Mouse (Mus musculus): ENCODE results near the gene Gemin7. TPM values are rescaled to one million over a fixed set of nuclear protein-coding genes. Genes with fewer than 3 reads are reported as not detected.
A peak's percentile ranks its signal among the peaks of the same experiment; 100 is the strongest.
"Not testable (repeated sequence)": the region's sequence is repeated elsewhere in the genome, so short reads cannot be mapped to it uniquely, and the experiment has no call there.

Gene Gemin7
- 144 and 149 TPM in 2 replicates for polyA plus RNA-seq (2015; fragmentation: Nextera tagmentation; extraction: Ambion mirVana)

DNA sequence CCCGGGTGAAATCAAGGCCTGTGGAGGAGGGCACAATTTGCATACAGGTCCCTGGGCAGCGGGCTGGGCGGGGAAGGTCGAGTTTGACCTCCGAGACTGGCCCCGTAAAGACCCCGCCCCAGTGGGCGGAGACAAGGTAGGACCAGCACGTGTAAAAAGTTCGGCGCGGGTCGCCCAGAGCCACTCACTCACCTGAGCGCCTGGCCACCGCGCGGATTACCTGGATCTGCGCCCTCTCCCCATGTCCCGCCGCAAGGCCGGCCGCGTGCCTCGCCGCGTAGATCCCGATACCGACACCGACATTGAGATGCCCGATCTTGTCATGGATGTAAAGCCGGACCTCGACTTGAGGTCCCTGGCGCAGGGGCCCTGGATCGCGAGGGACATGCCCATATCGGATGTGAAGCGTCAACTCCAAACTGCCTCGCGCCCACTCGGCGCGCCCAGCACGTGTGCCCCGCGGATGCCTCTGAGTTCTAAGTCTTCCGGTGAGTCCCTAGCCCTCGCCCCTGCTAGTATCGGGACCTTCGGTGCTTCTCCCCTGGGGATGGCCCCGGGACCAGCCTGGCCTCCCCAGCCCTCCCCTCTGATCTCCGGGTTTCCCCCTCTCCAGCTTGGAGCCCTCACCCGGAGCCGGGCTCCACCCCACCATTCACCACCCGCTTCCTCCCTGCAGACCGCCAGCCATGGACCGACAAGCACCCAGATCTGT, at the start of gene Gemin7, which contains the start of gene Zfp296:
Gene Gemin7, minus strand, starts transcription at position 455 of the 712 bp plus-strand sequence.
Gene Zfp296, plus strand, starts transcription at position 147 of the 712 bp plus-strand sequence.
- under 1% methylated on average over 56 of the region's 56 CpGs for WGBS
- Histone ChIP-seq H3K4me1 (peaks cover 30% of the 10 kb centered on the region), H3K4me3 (peak within 1 kb of the TSS; percentile 42), H3K27me3 (peaks cover 35% of the 10 kb centered on the region), H3K36me3 (peaks cover 23% of the 10 kb centered on the region), H3K27ac (no peak within 1 kb of the TSS), H3K4me2 (peak within 1 kb of the TSS; percentile 90), H3K9ac (peak within 1 kb of the TSS; percentile 40; the same call in 1 of the 2 replicates), H3K9me3 (no peaks in the 10 kb centered on the region)
- ATAC-seq (ENCODE audit: insufficient number of reproducible peaks, low FRiP score, low TSS enrichment, low read depth), result no peak

DNA sequence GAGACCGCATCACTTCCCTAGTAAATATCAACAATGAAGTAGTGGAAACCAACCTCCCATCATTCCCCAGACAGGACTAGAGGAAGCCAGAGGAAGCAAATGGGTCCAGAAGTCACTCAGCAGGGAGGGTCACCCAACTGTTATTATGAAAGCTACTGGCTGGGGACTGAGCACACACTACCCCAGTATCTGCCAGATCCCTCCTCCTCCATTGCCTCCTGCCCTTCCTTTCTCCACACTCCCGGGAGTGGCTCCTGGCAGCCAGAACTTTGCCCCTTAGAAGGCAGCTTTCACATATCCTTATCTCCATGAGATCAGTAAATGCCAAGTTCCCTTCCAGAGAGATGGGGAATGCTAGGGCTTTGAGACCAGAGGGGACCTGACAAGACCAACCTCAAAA, 46.0 kb upstream of the Gemin7 start:
- no peaks in the 10 kb centered on the region for H3K36me3 ChIP-seq
- ATAC-seq (ENCODE audit: insufficient number of reproducible peaks, low FRiP score, low TSS enrichment, low read depth), result no peak
- 74% methylated on average over 2 of the region's 2 CpGs for WGBS

DNA sequence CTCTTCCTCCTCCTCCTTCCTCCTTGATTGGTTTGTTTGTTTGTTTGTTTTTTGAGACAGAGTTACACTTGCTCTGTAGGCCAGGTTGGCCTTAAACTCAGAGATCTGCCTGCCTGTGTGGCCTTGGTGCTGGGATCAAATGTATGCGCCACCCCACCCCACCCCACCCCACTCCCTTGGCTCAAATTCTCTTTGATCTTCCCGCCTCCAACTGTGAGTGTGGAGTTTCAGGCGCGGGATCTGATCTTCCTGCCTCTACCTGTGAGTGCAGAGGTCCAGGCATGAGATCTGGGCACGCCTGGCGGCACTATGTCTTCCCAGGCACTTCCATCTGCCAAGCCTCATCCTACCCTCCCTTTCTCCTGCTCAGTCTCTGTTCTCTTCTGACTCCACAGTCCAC, 44.8 kb upstream of the Gemin7 start:
- Histone ChIP-seq H3K27me3 (0 out of 2 replicates have a peak, but pooled peaks cover 4% of the 10 kb centered on the region), H3K4me2 (no peak overlapping the region), H3K9ac (no peak overlapping the region), H3K9me3 (no peaks in the 10 kb centered on the region), H3K27ac (no peak overlapping the region), H3K4me3 (no peak overlapping the region), H3K36me3 (no peaks in the 10 kb centered on the region; the same call in 1 of the 2 replicates), H3K4me1 (peaks cover 7% of the 10 kb centered on the region)
- no peak for ATAC-seq (ENCODE audit: insufficient number of reproducible peaks, low FRiP score, low TSS enrichment, low read depth)
- WGBS, result 13% methylated on average over 6 of the region's 6 CpGs

More for the DNA sequence above, 46.0 kb upstream of the Gemin7 start:
- H3K27me3 ChIP-seq, result 0 out of 2 replicates have a peak, but pooled peaks cover 4% of the 10 kb centered on the region
- no peak overlapping the region for H3K27ac ChIP-seq
- peaks cover 14% of the 10 kb centered on the region for H3K4me1 ChIP-seq
- no peak overlapping the region for H3K4me3 ChIP-seq
- no peaks in the 10 kb centered on the region for H3K9me3 ChIP-seq
- H3K4me2 ChIP-seq, result no peak overlapping the region
- H3K9ac ChIP-seq, result no peak overlapping the region

DNA sequence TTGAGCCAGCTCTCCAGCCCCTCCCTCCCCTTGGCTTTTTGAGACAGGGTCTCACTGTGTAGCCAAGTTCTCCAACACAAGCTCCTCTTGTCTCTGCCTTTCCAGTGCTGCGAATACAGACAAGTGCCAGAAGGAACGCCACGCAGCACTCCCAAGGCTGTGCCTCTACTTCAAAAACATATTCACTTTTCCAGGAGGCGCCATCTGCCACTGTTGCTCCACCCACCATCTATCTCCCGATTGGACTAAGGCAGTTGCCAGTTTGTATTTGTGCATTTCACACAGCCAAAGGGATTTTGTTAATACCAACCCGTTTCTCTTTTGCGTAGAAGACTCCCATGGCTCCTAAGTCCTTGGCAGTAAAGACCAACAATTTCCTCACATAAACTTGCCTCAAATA, 43.4 kb upstream of the Gemin7 start:
- Histone ChIP-seq H3K27me3 (0 out of 2 replicates have a peak, but pooled peaks cover 4% of the 10 kb centered on the region), H3K9me3 (no peaks in the 10 kb centered on the region), H3K4me2 (no peak overlapping the region), H3K36me3 (peaks cover 6% of the 10 kb centered on the region; the same call in 1 of the 2 replicates), H3K27ac (no peak overlapping the region), H3K9ac (no peak overlapping the region), H3K4me3 (no peak overlapping the region), H3K4me1 (peaks cover 7% of the 10 kb centered on the region)
- WGBS, result 89% methylated on average over 7 of the region's 7 CpGs
- ATAC-seq (ENCODE audit: insufficient number of reproducible peaks, low FRiP score, low TSS enrichment, low read depth), result no peak

DNA sequence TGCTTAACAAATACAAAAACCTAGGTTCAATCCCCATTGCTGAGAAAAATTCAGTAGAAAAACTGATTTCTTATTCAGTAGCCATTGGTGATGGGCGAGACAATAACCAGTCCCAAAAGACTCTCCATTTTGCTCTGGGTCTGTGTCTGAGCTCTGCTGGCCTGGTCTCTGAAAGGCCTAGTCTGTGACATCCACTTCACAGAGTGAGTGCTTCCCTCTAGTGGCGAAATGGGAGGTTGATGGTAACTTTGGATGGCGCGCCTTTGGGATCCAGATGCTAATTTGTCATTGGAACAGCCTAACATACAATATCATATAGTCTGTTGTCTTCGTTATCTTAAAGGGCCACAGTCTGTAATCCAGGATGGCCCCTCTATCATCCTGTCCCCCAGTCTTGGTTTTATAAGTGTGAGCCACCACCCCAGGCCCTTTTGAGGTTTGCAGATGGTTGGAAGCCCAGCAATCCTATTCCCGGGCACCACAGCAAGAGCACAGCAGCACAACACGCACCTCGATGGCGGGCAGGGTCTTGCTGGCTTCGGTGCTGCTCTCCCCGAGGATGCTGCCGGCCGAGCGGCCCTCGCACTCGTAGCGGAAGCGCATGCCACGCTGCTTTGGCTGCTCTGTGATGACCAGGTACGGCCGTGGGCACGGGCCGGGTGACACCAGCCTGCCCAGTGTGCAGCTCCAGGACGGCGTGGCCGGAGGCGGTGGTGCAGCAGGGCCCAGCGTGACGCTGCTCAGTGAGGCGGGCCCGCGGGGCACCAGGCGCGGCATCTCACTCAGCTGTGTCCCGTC, 41.8 kb upstream of the Gemin7 start:
- Histone ChIP-seq H3K4me3 (peak overlapping the region; percentile 31), H3K9ac (0 out of 2 replicates have a peak overlapping the region, but pooled peaks have one; percentile 3), H3K4me1 (peaks cover 7% of the 10 kb centered on the region), H3K27ac (peak overlapping the region; percentile 19; the same call in 1 of the 2 replicates), H3K36me3 (peaks cover 17% of the 10 kb centered on the region), H3K4me2 (peak overlapping the region; percentile 44), H3K27me3 (0 out of 2 replicates have a peak, but pooled peaks cover 4% of the 10 kb centered on the region), H3K9me3 (no peaks in the 10 kb centered on the region)
- WGBS, result 10% methylated on average over 35 of the region's 35 CpGs
- peak; percentile 27; the same call in 1 of the 2 replicates for ATAC-seq (ENCODE audit: insufficient number of reproducible peaks, low FRiP score, low TSS enrichment, low read depth)

DNA sequence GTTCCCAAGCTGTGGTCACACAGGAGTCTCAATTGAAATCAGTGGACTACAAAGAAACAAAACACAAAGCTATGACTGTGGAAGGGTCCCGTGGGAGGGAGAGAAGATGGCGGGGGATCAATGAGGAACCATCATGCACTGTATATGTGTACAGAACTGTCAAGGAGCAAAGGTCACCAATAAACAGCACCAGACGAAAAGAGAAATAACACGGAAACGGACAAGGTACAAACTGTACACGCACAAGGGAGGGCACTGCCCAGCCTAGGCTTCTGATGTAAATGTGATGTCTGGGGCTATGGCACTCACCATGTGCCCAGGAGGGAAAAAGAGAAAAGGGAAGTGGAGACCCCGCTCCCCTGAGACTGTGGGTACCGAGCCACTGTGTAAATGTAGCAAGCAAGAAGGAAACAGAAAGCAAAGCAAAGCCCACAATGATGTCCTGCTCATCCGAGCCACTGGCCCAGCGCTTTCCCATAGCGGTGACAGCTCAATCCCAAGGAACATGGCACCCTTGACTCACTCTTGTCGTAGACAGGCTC, 37.7 kb upstream of the Gemin7 start:
- Histone ChIP-seq H3K9me3 (no peaks in the 10 kb centered on the region), H3K27ac (no peak overlapping the region), H3K36me3 (peaks cover 36% of the 10 kb centered on the region), H3K27me3 (0 out of 2 replicates have a peak, but pooled peaks cover 4% of the 10 kb centered on the region), H3K4me3 (no peak overlapping the region), H3K4me2 (no peak overlapping the region), H3K4me1 (peaks cover 7% of the 10 kb centered on the region), H3K9ac (no peak overlapping the region)
- 83% methylated on average over 12 of the region's 12 CpGs for WGBS
- ATAC-seq (ENCODE audit: insufficient number of reproducible peaks, low FRiP score, low TSS enrichment, low read depth), result no peak

DNA sequence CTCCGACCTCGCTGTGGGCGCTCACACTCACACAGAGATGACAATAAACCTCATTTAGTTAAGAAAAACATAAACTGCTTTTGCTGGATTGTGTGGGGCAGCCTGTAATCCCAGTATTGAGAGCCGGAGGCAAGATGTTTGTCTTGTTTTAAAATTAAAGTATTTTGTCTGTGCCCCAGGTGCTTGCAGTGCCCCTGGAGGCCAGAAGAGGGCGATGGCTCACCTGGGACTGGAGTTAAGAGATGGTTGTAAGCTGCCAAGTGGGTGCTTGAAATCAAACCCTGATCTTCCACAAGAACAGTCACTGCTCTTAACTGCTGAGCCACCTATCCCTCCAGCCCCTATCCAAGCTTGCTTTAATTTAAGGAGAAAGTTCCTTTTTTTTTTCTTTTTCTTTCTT, 33.6 kb upstream of the Gemin7 start:
- Histone ChIP-seq H3K27me3 (no peaks in the 10 kb centered on the region), H3K4me3 (no peak overlapping the region), H3K9me3 (no peaks in the 10 kb centered on the region), H3K4me1 (no peaks in the 10 kb centered on the region), H3K36me3 (peaks cover 33% of the 10 kb centered on the region), H3K9ac (no peak overlapping the region), H3K4me2 (no peak overlapping the region), H3K27ac (no peak overlapping the region)
- 80% methylated on average over 5 of the region's 5 CpGs for WGBS
- ATAC-seq (ENCODE audit: insufficient number of reproducible peaks, low FRiP score, low TSS enrichment, low read depth), result no peak

DNA sequence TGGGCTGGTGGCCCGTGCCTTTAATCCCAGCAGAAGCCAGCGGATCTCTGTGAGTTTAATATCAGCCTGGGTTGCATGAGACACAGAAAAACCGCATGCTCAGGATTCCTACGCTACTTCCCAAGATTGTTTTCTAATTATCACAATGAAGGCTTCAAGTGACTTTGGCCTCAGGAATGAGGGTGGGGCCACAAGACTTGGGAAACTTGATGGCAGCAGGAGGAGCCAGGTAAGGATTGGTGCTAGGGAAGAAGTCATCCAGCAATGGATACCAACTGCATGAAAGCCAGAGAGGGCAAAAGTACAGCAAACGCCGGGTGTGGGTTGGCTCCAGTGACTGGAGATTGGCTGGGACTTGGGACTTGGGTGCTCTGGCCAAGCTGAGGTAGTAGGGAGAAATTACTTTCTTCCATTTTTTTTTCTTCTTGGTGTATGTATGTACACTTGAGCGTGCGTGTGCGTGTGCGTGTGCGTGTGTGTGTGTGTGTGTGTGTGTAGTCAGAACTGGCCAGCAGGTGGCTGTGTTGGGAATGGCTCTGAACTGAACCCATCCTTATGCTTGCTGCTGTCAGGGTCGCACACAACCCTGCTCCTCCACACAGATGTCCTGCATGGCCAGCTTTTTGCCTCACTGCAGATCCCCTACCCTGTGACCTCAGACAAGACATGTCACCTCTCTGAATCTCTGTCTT, 32.4 kb upstream of the Gemin7 start:
- no peak for ATAC-seq (ENCODE audit: insufficient number of reproducible peaks, low FRiP score, low TSS enrichment, low read depth)
- WGBS, result 89% methylated on average over 12 of the region's 12 CpGs
- H3K4me3 ChIP-seq, result no peak overlapping the region
- H3K9me3 ChIP-seq, result no peaks in the 10 kb centered on the region
- no peak overlapping the region for H3K4me2 ChIP-seq
- no peaks in the 10 kb centered on the region for H3K4me1 ChIP-seq
- no peak overlapping the region for H3K27ac ChIP-seq
- peaks cover 25% of the 10 kb centered on the region for H3K36me3 ChIP-seq
- H3K9ac ChIP-seq, result no peak overlapping the region
- H3K27me3 ChIP-seq, result no peaks in the 10 kb centered on the region

DNA sequence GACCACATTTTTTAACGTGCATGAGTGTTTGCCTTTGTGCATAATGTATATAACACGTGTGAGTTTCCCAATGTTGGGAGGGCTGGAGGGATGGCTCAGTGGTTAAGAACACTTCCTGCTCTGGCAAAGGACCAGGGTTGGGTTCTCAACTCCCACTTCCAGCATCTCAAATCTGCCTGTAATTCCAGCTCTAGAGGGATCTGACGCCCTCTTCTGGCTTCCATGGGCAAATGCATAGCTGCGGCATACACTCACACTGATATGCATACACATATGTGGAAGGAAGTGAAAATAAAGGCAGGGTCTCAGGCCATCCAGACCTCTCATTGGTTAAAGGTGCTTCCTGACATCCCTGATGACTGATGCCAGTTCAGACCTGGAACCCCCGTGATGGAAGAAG, 29.9 kb upstream of the Gemin7 start:
- Histone ChIP-seq H3K4me1 (peaks cover 15% of the 10 kb centered on the region), H3K9me3 (no peaks in the 10 kb centered on the region), H3K9ac (no peak overlapping the region), H3K27me3 (no peaks in the 10 kb centered on the region), H3K4me3 (no peak overlapping the region), H3K27ac (no peak overlapping the region), H3K36me3 (peaks cover 21% of the 10 kb centered on the region), H3K4me2 (no peak overlapping the region)
- 79% methylated on average over 5 of the region's 5 CpGs for WGBS
- ATAC-seq (ENCODE audit: insufficient number of reproducible peaks, low FRiP score, low TSS enrichment, low read depth), result no peak

DNA sequence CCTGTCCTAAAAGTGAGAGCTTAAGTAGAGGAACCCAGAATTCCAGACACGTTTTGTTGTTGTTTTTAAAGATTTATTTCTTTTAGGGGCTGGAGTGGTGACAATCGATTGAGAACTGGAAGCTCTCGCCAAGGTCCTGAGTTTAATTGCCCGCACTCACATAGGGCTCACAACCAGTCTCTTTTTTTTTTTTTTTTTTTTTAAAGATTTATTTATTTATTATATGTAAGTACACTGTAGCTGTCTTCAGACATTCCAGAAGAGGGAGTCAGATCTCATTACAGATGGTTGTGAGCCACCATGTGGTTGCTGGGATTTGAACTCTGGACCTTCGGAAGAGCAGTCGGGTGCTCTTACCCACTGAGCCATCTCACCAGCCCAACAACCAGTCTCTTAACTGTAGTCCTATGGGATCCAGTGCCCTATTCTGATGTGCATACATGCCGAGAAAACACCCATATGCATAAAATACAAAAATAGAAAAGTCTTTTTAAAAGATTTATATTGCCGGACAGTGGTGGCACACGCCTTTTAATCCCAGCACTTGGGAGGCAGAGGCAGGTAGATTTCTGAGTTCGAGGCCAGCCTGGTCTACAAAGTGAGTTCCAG, 27.3 kb upstream of the Gemin7 start:
- WGBS, result 61% methylated on average over 10 of the region's 10 CpGs
- Histone ChIP-seq H3K27ac (peak overlapping the region; percentile 81; the same call in 1 of the 2 replicates), H3K4me3 (peak overlapping the region; percentile 100), H3K36me3 (peaks cover 30% of the 10 kb centered on the region), H3K4me1 (peaks cover 25% of the 10 kb centered on the region), H3K4me2 (peak overlapping the region; percentile 78)
- not testable (repeated sequence) for ATAC-seq (ENCODE audit: insufficient number of reproducible peaks, low FRiP score, low TSS enrichment, low read depth); H3K9me3 ChIP-seq; H3K27me3 ChIP-seq; H3K9ac ChIP-seq

All from limb, embryonic 15.5 days (tissue).